Mouse (Mus musculus): ENCODE measurements around the gene Zfp955b. TPM values are rescaled to one million over a fixed set of nuclear protein-coding genes. Genes with fewer than 3 reads are reported as not detected.

Gene Zfp955b
- polyA plus RNA-seq, 2 experiments: 7.9 to 9.9 TPM

GRCm38 (mm10) chr17:33352981-33353380, 63.6 kb downstream of the Zfp955b start:
- Histone ChIP-seq H3K9ac (ENCODE audit: low read depth, low read length, severe bottlenecking) (no peak overlapping the region), H3K36me3 (ENCODE audit: control insufficient read depth, insufficient read depth, low read length) (no peaks in the 10 kb centered on the region), H3K9me3 (ENCODE audit: control insufficient read depth, low read length) (peaks cover 17% of the 10 kb centered on the region), H3K4me3 (replicated peaks; ENCODE audit: low read length) (no peak overlapping the region), H3K27ac (replicated peaks; ENCODE audit: low read depth, low read length) (no peak overlapping the region), H3K27me3 (ENCODE audit: control insufficient read depth, insufficient read depth, low read length) (no peaks in the 10 kb centered on the region), H3K4me1 (ENCODE audit: control insufficient read depth, insufficient read depth, low read length) (no peaks in the 10 kb centered on the region), H3K4me2 (replicated peaks; ENCODE audit: low read depth, low read length, severe bottlenecking) (no peak overlapping the region)
- no peak for DNase-seq (ENCODE audit: low spot score)
- 100% methylated on average over 1 of the region's 1 CpGs for WGBS
- no peak for ATAC-seq (ENCODE audit: low FRiP score, low read depth)
- no peak for TF ChIP-seq POLR2A (IDR thresholded peaks at IDR 0.05; ENCODE audit: borderline replicate concordance, extremely low read depth, insufficient read depth, insufficient read length)

Other genes with a start within 250 kb of the Zfp955b start
- gene 4921501E09Rik, start 221.5 kb upstream of the Zfp955b start, polyA plus RNA-seq (2012; rRNA removed): not detected in 2 replicates
- not detected in 2 replicates for gene 4921501E09Rik, start 221.5 kb upstream of the Zfp955b start, polyA plus RNA-seq (2014; fragmentation: Nextera tagmentation; extraction: Ambion mirVana)
- gene Zfp563, start 200.2 kb upstream of the Zfp955b start, polyA plus RNA-seq (2012; rRNA removed): 4.8 and 6.0 TPM in 2 replicates
- 9.8 and 10.5 TPM in 2 replicates for gene Zfp563, start 200.2 kb upstream of the Zfp955b start, polyA plus RNA-seq (2014; fragmentation: Nextera tagmentation; extraction: Ambion mirVana)
- gene Morc2b, start 149.9 kb upstream of the Zfp955b start, polyA plus RNA-seq (2012; rRNA removed): 0.10 TPM in 1 of 2 replicates, not detected in the other
- gene Morc2b, start 149.9 kb upstream of the Zfp955b start, polyA plus RNA-seq (2014; fragmentation: Nextera tagmentation; extraction: Ambion mirVana): not detected in 2 replicates
- gene Olfr55, start 121.1 kb upstream of the Zfp955b start, polyA plus RNA-seq (2012; rRNA removed): not detected in 2 replicates
- gene Olfr55, start 121.1 kb upstream of the Zfp955b start, polyA plus RNA-seq (2014; fragmentation: Nextera tagmentation; extraction: Ambion mirVana): not detected in 2 replicates
- not detected in 2 replicates for gene Olfr239, start 98.2 kb upstream of the Zfp955b start, polyA plus RNA-seq (2012; rRNA removed)
- gene Olfr239, start 98.2 kb upstream of the Zfp955b start, polyA plus RNA-seq (2014; fragmentation: Nextera tagmentation; extraction: Ambion mirVana): not detected in 2 replicates
- 0.29 and 0.67 TPM in 2 replicates for gene Olfr1564, start 67.9 kb upstream of the Zfp955b start, polyA plus RNA-seq (2012; rRNA removed)
- gene Olfr1564, start 67.9 kb upstream of the Zfp955b start, polyA plus RNA-seq (2014; fragmentation: Nextera tagmentation; extraction: Ambion mirVana): not detected in 2 replicates
- 5.5 and 7.0 TPM in 2 replicates for gene Zfp955a, start 34.4 kb upstream of the Zfp955b start, polyA plus RNA-seq (2012; rRNA removed)
- 16.7 and 18.8 TPM in 2 replicates for gene Zfp955a, start 34.4 kb upstream of the Zfp955b start, polyA plus RNA-seq (2014; fragmentation: Nextera tagmentation; extraction: Ambion mirVana)
- gene Olfr63, start 24.9 kb upstream of the Zfp955b start, polyA plus RNA-seq (2012; rRNA removed): not detected in 2 replicates
- 0.03 TPM in 1 of 2 replicates, not detected in the other for gene Olfr63, start 24.9 kb upstream of the Zfp955b start, polyA plus RNA-seq (2014; fragmentation: Nextera tagmentation; extraction: Ambion mirVana)
- gene Zfp81, start 69.3 kb downstream of the Zfp955b start, polyA plus RNA-seq (2012; rRNA removed): 6.4 and 8.5 TPM in 2 replicates
- 13.7 and 14.6 TPM in 2 replicates for gene Zfp81, start 69.3 kb downstream of the Zfp955b start, polyA plus RNA-seq (2014; fragmentation: Nextera tagmentation; extraction: Ambion mirVana)
- 31.5 and 40.2 TPM in 2 replicates for gene Zfp101, start 105.1 kb downstream of the Zfp955b start, polyA plus RNA-seq (2012; rRNA removed)
- 19.1 and 20.1 TPM in 2 replicates for gene Zfp101, start 105.1 kb downstream of the Zfp955b start, polyA plus RNA-seq (2014; fragmentation: Nextera tagmentation; extraction: Ambion mirVana)
- gene Actl9, start 143.4 kb downstream of the Zfp955b start, polyA plus RNA-seq (2012; rRNA removed): 0.10 and 0.14 TPM in 2 replicates
- gene Actl9, start 143.4 kb downstream of the Zfp955b start, polyA plus RNA-seq (2014; fragmentation: Nextera tagmentation; extraction: Ambion mirVana): not detected in 2 replicates
- gene Adamts10, start 234.7 kb downstream of the Zfp955b start, polyA plus RNA-seq (2012; rRNA removed): 269 and 309 TPM in 2 replicates
- 80.6 and 102 TPM in 2 replicates for gene Adamts10, start 234.7 kb downstream of the Zfp955b start, polyA plus RNA-seq (2014; fragmentation: Nextera tagmentation; extraction: Ambion mirVana)